Mouse (Mus musculus): ENCODE results near the gene Scgb1b7.
"Not testable (repeated sequence)": the region's sequence is repeated elsewhere in the genome, so short reads cannot be mapped to it uniquely, and the experiment has no call there.

Gene Scgb1b7

GRCm38 (mm10) chr7:31712365-31712764 is at the start of gene Scgb1b7:
Gene Scgb1b7, plus strand, starts transcription at chr7:31712665.
- in situ Hi-C loops (cut with MboI), result not testable (repeated sequence)

GRCm38 (mm10) chr7:31705657-31706056 is 6.8 kb upstream of the Scgb1b7 start, which contains the start of gene Scgb2b7:
Gene Scgb2b7, minus strand, starts transcription at chr7:31705757.
- in situ Hi-C loops (cut with MboI), result not testable (repeated sequence)

Measured in mature B cell (primary cell).